Mouse (Mus musculus) myocyte (in vitro differentiated cells): ENCODE measurements around the gene Mrps12.

Experiments used
- E2F4 ChIP-seq: IDR thresholded peaks from one replicate; pipeline ENCODE4 v1.6.1; 2011; ENCODE audit warnings: mild to moderate bottlenecking, control low read depth, moderate library complexity; ENCODE audit not compliant: insufficient read depth
- MAX ChIP-seq: IDR thresholded peaks from one replicate; pipeline ENCODE4 v1.6.1; 2011; ENCODE audit warnings: low read depth, mild to moderate bottlenecking, control low read depth
- MYOD1 ChIP-seq, 3 experiments: IDR thresholded peaks; one replicate each; pipeline ENCODE4 v1.6.1; 2011; ENCODE audit warnings: control low read depth in 2 of 3, low read depth in 2 of 3, mild to moderate bottlenecking in 2 of 3, moderate library complexity in 1 of 3; ENCODE audit not compliant: insufficient read length in 2 of 3, control insufficient read depth in 1 of 3
- MYOG ChIP-seq, 3 experiments: IDR thresholded peaks; one replicate each; pipeline ENCODE4 v1.6.1; 2011; ENCODE audit warnings: control low read depth in 2 of 3, low read depth in 2 of 3, mild to moderate bottlenecking in 2 of 3; ENCODE audit not compliant: insufficient read length in 2 of 3, control insufficient read depth in 1 of 3, insufficient read depth in 1 of 3
- POLR2A ChIP-seq: IDR thresholded peaks from one replicate; pipeline ENCODE4 v1.6.1; 2011; ENCODE audit warnings: low read depth, mild to moderate bottlenecking, control low read depth, moderate library complexity; ENCODE audit not compliant: insufficient read length
- POLR2AphosphoS2 ChIP-seq: IDR thresholded peaks from one replicate; pipeline ENCODE4 v1.6.1; 2011; ENCODE audit warnings: low read depth, control low read depth; ENCODE audit not compliant: insufficient read length
- TCF12 ChIP-seq: IDR thresholded peaks from one replicate; pipeline ENCODE4 v1.6.1; 2011; ENCODE audit warnings: mild to moderate bottlenecking, control low read depth; ENCODE audit not compliant: poor library complexity, insufficient read depth, severe bottlenecking
- USF1 ChIP-seq: IDR thresholded peaks from one replicate; pipeline ENCODE4 v1.6.1; 2011; ENCODE audit warnings: low read depth, mild to moderate bottlenecking, control low read depth, moderate library complexity

GRCm38 (mm10) chr7:28722079-28722478 lies 19.5 kb downstream of the Mrps12 start:
- no peak for TF ChIP-seq MAX
- TF ChIP-seq POLR2A: no peak
- TF ChIP-seq USF1: no peak
- no peak for TF ChIP-seq E2F4
- no peak for TF ChIP-seq MYOD1 (IDR thresholded peaks at IDR 0.05; ENCODE audit: control insufficient read depth in 1 of 3, insufficient read length in 2 of 3, low read depth in 2 of 3)
- TF ChIP-seq TCF12: no peak
- TF ChIP-seq MYOG (IDR thresholded peaks at IDR 0.05; ENCODE audit: control insufficient read depth in 1 of 3, insufficient read depth in 1 of 3, insufficient read length in 2 of 3, low read depth in 2 of 3): no peak
- no peak for TF ChIP-seq POLR2AphosphoS2
